Mouse (Mus musculus): Measurements from ENCODE around the gene Lzts3.
A peak's percentile ranks its signal among the peaks of the same experiment; 100 is the strongest.

The Lzts3 gene

DNA sequence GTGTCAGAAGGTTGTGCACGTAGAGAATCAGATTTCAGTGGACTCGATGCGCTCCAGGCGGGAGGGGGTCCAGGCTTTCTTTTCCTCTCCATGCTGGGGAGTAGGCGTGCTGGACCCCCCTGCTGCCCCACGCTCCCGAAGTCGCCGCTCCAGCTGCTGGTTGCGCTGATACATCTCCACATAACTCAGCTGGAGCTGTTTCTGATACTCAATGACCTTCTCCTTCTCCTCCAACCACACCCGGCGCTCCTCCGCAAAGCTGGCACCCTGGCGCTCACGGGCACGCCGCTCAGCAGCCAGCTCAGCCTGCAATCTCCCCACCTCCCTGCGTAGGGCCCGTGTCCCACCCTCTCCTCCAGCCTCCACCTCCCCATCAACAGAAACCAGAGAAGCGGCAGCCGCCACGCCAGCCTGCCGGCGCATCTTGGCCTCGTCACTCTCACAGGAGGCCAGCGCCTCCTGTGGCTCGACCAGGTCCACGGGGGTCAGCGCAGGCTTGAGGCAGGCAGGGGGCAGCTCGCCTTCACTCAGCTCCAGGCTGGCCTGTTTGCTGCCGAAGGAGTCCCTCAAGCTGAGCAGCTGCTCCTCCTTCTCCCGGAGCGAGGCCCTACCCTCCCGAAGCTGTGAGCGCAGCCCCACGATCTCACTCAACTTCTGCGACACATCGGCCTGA lies 7.7 kb downstream of the Lzts3 start:
- DNase-seq = peak; percentile 31

DNA sequence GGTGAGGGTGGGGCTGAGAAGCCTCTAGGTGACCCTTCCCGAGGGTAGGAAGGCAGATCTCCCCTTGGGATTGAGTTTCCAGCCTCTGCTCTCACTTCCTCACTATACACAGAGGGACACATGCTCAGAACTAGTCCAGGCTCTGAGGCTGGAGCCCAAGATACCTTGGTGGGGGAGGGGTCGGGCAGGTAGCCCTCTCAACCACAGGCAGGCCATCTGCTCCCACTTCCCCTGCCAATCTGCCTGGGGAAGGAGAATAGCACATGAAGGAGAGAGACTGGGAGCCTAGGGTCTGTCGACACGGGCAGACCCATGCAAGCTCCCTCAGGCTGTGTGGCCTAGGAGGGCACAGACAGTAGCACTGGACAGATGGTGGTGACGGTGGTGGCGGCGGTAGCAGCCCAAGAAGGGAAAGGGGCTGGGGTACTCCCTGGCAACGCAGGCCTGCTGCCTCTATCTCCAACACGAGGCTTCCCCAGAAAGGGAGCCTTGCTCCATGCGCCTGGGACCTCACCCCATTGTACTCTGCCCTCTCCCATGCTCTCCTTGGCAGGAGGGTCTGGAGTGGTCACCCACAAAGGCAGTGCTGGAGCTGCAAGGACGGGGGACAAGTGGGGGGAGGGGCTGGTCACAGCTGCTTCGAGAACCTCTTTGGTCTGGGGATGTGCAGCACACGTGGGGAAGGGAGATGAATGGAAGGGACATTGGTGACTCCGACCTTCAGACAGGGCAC lies 8.4 kb downstream of the Lzts3 start:
- DNase-seq = no peak

DNA sequence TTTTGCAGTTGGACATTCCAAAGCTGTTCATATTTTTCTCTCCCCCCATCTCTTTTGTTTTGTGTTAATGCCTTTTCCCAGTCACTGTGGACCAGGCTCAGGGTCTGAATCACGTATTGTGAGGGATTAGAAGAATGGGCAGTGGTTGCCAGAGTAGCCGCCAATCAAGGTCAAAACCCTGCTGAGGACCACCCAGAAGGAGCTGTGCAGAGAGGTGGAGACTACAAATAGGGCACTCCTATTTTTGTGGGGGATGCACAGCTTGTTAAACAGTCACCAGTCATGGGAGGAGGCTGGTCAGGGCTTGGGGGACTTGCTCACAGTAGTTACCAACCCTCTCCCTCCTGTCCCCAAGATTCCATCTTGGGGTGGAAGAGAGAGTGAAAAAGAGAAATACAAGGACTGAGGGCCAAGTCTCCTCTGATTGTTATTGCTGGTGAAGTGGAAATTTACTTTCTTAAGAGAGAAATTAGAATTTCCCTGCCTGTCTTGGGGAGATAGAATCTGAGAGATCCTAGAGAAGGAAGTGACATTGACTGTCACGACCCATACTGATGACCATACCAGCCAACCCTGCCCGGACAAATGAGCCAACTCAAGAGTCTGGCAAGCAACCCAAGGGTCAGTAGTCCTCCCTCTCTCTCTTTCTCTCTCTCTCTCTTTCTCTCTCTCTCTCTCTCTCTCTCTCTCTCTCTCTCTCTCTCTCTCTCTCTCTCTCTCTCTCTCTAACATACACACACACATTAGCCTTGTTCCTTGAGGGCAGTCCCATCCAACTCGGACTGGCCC lies 9.5 kb downstream of the Lzts3 start:
- DNase-seq = no peak

DNA sequence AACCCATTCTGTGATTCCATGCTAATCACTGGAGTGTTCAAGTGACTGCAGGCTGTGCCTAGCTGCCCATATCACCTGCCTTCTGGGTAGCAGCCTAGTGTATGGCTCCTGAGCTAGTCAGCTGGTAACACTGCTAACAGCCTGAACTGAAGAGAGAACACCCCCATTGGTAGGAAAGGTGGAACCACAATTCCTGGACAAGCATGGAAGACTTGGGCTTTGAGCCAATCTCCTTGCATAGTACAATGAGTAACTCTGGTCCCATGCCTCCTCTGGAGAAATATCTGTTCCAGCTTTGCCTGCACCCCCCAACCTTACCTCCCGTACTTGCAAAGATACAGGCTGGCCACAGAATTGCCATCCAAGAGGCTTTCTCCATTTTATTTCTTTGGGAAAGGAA lies 10.2 kb downstream of the Lzts3 start:
- DNase-seq = no peak

DNA sequence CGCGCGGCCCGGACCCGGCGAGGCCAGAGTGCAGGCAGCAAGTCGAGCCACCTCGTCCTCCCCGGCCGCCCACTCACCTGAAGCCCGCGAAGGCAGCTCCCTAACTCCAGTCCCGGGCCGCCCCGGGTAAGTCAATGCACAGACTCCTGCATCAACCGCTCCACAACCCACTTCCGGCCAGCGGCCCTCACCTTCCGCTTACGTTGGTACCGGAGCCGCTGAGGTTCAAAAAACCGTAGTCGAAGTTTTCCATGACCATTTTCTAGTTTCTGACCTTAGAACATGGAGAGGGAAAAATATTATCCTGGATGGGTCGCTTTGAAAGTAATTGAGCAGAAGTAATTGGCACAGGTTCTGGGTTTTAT lies 12.8 kb downstream of the Lzts3 start, which contains the start of the genes Fastkd5 and Ubox5:
TSS of gene Fastkd5 (minus strand) at position 189 of the 365 bp plus-strand sequence.
TSS of gene Ubox5 (minus strand) at position 200 of the 365 bp plus-strand sequence.
- DNase-seq = peak; percentile 93

DNA sequence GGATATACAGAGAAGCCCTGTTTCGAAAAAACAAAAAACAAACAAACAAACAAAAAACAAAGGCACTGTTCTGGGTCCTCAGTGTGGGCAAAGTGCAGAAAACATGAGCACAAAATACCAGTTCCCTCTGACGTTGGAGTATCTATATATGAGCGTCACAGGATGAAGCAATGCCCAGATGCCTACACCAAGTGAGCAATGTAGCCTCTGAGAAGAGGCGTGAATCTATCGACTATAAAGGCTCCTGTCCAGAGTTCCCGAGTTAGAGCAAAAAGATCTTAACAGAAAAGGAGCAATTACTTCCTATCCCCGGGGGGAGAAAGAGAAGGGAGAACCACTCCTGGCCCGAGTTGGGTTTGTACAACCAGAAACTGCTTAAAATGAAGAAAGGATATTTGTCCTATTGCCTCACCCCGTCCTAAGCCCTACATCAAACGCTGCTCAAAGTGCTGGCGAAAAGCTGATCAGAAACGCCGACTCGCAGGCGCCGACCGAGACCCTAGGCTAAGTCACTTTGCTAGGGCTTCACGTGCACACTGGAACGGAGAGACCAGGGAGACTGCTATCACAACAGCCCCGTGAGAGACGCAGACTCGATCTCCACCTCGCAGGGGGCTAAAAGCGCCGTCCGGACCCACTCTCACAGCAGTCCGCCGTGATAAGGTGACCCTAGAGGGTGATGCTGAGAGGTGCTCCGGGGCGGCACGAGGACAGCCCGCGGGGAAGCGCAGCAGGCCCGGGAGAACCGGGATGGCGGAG lies 13.3 kb downstream of the Lzts3 start:
- no peak for DNase-seq

DNA sequence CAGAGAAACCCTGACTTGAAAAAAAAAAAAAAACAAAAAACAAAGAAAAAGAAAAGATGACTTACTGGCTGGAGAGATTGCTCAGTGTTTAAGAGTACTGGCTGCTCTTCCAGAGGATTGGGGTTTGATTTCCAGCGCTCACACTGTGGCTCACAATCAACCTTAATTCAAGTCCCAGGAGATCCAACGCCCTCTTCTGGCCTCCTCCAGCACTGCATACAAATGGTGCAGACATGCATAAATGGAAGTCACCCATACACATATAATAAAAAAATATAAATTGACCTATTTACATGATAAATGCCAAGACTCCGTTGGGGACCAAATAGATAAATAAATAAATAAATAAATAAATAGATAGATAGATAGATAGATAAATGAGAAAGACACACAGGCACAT lies 14.2 kb downstream of the Lzts3 start:
- DNase-seq = peak; percentile 17

DNA sequence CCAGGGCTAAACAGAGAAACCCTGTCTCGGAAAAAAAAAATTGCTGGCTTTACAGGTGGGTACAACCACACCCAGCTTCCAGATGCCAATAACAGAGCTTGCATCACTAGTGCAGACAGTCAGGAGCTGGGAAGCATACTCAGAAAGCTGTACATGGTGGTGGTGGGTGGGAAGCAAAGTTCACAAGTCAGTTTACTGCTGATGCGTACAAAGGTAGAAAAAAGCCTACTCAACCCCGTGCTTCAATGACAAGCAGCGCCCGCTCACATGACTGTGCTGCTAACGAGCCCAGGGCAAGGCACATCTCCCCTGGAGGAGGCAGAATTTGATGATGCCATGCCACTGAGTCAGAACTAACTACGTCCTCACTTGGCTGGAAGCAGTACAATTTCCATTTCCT lies 23.6 kb downstream of the Lzts3 start:
- no peak for DNase-seq

DNA sequence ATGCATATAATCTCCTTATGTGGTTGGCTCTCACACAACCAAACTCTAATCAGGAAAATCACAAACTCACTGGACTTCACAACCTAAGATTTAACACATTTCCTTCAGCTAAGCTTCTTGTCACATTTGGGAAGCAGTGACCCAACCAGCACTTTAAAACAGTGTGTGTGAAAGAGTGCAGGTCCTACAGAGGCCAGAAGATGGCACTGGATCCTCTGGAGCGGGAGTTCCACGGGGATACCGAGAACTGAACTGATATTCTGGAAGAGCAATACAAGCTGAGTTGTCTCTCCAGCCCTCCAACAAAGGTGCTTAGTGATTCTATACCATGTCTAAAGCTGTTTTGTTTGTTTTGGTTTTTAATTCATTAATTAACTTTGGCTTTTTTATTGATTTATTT lies 29.5 kb downstream of the Lzts3 start:
- no peak for DNase-seq

DNA sequence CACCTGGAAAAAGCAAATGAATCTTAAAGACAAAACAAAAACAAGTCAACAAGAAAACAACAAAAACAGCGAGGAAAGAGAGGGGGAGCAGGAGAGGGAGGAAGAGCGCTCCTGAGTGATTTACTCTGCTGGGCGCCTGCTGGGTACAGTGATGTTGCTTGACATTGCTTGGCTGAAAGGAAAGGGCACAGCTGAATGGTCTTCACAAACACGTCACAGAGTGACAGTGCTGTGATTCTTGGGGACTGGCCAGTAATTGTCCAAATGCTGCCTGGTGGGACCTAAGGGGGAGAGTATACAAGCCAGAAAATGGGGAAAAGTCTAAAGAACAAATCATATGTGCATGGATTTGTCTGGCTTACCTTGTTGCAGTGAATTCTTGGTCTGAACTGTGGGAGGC lies 40.4 kb downstream of the Lzts3 start:
- no peak for DNase-seq

DNA sequence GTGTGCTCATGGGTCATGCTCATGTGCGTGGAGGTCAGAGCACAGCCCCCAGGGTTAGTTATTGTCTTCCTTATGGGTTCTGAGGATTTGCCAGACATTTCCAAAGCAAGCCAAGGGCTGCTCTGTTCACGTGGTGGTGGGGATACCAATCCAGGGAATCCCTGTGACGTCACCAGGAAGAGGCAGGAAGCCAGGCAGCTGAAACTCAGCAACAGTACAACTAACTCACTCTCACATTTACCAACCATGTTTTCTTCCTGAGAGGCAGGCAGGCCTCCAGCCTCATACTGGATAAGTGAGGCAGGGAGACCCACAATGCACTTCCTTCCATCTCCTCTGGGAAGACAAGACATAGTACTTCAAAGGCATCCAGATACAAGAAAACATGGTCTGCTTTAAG lies 44.2 kb downstream of the Lzts3 start:
- no peak for DNase-seq

DNA sequence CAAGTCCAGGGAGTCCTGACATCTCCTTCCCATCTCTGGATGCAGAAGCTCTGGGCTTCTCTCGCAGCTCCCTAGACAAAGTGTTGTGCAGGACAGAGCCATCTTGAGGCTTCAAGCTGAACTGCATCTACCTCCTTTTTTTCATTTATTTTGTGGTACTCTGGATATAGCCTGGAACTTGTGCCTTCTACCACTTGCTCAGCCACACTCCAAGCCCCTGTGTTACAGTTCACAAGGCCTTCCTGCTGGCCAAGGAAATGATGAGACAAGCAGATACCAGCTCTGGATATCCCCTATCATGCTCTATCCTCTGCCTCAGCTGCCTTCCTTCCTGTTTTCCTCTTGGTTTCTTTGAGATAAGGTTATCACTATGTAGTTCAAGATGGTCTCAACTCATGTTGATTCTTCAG lies 45.0 kb downstream of the Lzts3 start:
- no peak for DNase-seq

DNA sequence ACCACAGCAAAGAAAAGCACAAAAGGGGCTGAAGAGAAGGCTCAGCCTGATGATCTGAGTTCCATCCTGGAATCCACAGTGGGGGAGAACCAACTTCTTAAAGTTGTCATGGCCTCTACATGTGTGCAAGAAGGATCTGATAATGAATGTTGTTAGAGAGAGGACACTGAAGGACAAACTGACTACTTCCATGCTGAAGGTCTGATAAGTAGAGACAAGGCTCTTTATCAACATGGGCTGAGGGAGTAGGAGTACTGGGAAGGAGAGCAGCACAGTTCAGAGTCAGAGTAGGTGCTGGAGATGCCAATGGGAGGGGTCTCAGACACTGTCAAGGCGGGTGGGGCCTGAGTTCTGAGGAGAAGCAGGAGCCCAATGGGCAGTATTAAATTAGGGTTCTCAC lies 47.0 kb downstream of the Lzts3 start:
- no peak for DNase-seq

DNA sequence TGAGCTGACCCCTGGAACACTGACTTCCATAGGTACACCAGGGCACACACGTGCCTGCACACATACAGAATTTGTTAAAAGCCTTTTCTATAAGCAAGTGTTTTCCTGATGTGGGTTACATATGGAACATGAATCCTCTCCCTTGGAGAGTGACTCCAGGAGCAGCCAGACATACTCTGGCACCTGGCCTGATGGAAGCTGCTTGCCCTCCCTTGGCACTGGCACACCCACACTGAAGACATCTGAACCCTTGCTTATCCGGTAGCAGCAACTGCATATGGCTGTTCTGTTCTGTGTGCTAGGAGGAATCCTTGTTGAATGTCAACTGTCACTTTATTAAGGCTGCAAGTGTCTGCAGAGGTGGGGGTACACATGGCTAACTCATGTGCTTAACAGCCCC lies 51.6 kb downstream of the Lzts3 start:
- no peak for DNase-seq

DNA sequence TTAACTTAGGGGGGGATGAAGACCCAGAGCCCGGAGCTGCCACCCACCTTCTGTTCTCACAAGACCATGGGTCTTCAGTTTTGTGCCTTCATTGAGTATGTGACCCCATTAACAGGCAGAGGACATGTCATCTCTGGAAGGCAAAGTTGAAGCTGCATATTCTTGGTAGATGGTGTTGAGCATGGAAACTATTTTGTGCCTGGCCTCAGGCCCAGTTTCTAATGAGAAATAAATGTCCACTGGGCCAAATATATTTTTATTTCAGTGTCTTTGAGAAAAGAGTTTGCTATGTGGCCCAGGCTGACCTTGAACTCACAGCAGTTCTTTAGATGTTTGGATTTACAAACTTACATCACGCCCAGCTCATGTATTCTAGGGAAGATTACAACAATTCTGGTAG lies 52.8 kb downstream of the Lzts3 start:
- no peak for DNase-seq

DNA sequence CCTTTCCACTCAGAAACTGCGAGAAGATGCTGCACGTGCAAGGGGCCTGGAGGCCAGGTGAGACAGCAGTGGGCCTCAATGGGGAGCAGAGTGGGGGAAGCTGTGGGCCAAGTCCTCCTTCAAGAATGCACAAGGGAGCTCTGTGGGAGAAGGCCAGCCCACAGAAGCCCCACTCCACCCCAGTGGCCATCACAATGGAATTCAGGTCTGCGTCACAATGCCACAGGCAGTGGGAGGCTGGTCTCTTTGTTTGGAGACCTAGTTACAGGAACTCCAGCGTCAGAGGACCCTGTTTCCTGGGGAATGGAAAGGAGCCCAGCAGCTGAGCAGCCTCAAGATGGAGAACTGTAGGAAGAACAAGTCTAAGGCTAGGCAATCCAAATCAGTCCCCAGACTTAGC lies 53.4 kb downstream of the Lzts3 start:
- no peak for DNase-seq

DNA sequence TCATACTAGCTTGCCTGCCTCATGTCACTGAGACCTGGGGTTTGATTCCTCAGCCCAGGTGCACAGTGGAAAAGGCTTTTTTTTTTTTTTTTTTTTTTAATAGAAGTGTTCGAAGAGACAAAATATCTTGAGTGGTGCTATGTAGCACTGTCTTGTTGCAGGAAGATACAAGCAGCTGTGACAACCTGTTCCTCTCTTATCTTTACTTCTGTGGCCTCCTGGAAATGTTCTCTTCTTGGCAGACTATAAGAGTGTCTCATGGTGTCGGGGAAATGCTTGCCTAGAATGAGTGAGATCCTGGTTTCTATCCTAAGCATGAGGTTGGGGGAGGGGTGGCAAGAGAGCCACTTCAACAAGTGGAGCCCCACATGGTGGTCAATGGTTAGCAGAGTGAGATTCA lies 54.2 kb downstream of the Lzts3 start:
- DNase-seq = no peak

DNA sequence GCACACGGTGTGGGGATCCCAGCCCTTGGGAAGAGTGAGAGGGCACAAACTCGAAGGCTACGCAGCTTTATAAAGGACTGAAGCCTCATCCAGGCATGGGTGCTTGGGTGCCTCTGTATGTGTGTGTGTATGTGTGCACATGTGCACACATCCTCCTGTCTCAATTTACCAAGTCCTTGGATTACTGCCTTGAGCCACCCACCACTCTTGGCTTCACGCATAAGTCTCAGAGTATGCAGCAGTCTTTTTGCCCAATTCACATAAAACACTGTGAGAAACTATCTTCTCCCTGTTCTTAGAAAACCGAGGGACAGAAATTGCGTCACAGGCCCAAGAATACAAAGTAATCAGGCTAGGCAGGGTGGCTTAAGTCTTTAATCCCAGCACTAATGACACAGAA lies 56.6 kb downstream of the Lzts3 start:
- peak; percentile 32 for DNase-seq

DNA sequence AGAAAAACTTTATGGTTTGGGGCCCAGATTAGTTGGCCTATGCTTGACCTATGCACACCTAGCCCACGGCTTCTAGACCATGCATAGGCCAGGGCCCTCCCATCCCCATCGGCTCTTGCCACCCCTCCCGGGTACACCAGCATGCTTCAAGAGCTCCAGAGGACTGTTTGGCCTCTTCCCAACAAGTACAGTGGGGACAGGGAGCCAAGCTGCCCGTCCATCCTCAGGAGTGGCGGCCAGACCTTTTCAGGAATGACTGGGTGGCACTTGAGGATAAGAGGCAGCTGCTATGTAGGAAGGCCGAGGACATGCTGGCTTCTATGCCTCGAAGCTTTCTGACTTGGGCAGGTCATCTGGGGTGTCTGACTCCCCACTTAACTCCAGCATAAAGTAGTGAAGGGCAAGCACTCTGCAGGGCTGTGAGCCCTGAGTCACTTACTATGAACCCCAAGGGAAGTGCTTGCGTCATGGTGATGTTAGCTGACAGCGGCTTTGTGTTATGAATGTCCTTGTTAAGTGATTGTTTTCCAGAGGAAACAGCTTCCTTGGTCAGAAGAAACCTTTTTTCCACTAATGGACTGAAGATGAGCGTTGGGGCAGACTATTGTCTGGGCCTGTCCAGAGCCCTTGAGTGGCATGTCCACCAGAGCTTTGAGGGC lies 58.6 kb downstream of the Lzts3 start:
- no peak for DNase-seq

Data from right cerebral cortex, postnatal 14 days (tissue).